Mouse (Mus musculus) brain, embryonic 14.5 days (tissue): ENCODE results near the gene Grpel1.

Source experiments
- CTCF ChIP-seq: fragments of 200-500 bp; IDR thresholded peaks from 2 replicates; pipeline ENCODE4 v1.5.1; 2012; ENCODE audit warnings: inconsistent platforms, mild to moderate bottlenecking, moderate library complexity, borderline replicate concordance; ENCODE audit not compliant: insufficient read depth, insufficient read length; ENCODE audit errors: extremely low read depth
- POLR2A ChIP-seq: fragments of 200-500 bp; IDR thresholded peaks from 2 replicates; pipeline ENCODE4 v1.6.1; 2012; ENCODE audit warnings: mild to moderate bottlenecking, inconsistent platforms, borderline replicate concordance; ENCODE audit not compliant: poor library complexity, insufficient read depth, insufficient read length, severe bottlenecking; ENCODE audit errors: extremely low read depth

DNA sequence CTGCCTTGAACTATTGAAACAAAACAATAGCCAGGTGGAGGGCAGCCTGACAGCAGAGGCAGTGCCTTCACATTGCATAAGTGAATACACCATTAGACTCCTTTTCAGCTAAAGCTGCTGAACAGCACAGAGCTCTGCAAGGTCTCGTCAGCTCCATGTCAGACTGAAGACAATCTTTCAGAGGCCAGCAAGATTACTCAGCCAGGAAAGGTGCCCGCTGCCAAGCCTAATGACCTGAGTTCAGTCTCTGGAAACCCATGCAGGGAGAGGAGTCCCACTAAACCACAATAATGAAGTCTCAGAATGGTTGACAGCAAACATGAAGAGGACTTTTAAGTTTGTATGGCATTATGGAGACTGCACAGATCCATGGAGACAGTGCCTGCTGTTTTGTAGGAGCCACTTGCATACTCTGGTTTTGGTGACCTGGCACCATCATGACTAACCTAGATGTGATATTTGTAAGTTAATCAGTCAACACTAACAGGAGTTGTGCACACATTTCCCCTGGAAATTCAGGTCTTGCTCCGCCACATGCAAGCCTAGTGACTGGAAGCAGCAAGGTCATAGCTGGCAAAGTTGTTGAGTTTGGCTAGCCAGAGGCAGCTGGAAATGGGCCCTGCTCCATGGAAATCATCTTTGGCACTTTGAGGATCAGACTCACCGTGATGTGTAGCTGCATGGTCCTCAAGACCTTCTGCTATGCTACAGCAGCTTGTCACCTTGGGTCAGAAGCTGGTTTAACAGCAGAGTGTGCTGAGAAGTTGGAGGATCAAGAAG is 8.3 kb downstream of the Grpel1 start:
- TF ChIP-seq CTCF (no peak), POLR2A (no peak)
